Mouse (Mus musculus): ENCODE data around the gene Ccl8. TPM values are rescaled to one million over a fixed set of nuclear protein-coding genes. Genes with fewer than 3 reads are reported as not detected.
A peak's percentile ranks its signal among the peaks of the same experiment; 100 is the strongest.

The Ccl8 gene
- total RNA-seq (2021) (1 to 10 TPM in 1 of 2 experiments, under 1 TPM in 1; 0.82 to 1.3 TPM), polyA plus RNA-seq (2012; rRNA removed) (1.6 and 1.9 TPM in 2 replicates)
- long read RNA-seq = 0 reads

DNA sequence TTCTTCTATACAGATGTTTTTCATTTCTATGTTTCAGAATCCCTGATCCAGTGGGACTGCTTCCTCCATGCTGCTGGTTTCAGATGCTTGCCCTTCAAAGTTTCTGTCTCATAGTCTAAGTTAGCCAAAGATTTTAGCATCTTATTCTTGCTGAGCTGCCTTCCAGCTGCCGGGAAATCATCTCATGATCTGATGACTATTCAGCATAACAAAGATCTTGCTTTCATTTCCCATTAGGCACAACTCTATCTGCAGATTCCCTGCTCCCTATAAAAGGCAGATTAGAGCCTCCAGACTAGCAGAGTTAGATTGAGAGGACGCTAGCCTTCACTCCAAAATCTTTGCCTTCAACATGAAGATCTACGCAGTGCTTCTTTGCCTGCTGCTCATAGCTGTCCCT is at the start of gene Ccl8:
Gene Ccl8 (plus strand): TSS at position 301 of the 400 bp plus-strand sequence.
- H3K4me3 ChIP-seq = no peak within 1 kb of the TSS
- H3K79me2 ChIP-seq (replicated peaks; ENCODE audit: control insufficient read depth, insufficient read depth, low read length) = no peaks in the 10 kb centered on the region
- TF ChIP-seq EP300 (IDR thresholded peaks at IDR 0.05; ENCODE audit: insufficient read depth, low read depth, low read length) = no peak
- no peak for TF ChIP-seq CTCF (IDR thresholded peaks at IDR 0.05)
- TF ChIP-seq POLR2A (IDR thresholded peaks at IDR 0.05; ENCODE audit: insufficient read depth, low read depth, low read length) = no peak
- H3K27ac ChIP-seq = no peak within 1 kb of the TSS
- no peak for DNase-seq
- 67% methylated on average over 3 of the region's 3 CpGs for WGBS
- H3K27me3 ChIP-seq (ENCODE audit: control insufficient read depth, insufficient read depth, low read length) = no peaks in the 10 kb centered on the region
- no peaks in the 10 kb centered on the region; the same call in 1 of the 2 replicates for H3K4me1 ChIP-seq (ENCODE audit: control insufficient read depth, insufficient read depth, low read length)
- H3K36me3 ChIP-seq (ENCODE audit: control insufficient read depth, insufficient read depth, low read length) = no peaks in the 10 kb centered on the region
- intact Hi-C loops (cut with DNase I) = no loop called here
- no peak within 1 kb of the TSS for H3K9ac ChIP-seq (ENCODE audit: low read depth, low read length)

DNA sequence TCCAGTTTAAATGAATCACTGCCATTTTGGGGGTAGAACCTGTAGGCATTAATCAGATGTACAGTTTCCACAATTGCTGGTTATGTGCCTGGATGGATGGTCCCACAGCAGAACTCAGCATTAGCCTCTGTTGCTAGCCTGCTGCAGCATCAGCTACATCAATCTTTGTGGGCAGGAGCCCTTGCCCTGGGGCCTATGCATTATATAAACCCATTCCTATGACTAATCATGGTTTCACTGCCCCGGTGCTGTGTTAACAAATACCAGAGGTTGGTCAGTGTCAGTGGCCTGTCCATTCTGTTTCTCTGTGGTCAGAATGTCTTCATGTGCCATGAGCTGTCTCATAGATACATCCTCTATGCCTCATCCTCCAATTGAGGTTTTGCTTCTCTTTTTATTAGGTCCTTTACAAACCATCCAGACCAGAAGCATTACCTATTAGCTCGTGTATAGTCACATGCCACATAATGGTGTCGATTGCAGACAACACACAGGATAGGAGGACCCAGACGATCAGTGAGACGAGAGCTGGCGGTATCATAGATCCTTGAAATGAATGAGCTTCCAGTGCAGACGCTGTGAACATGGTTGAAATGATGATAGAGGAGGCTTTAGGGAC is 47.9 kb upstream of the Ccl8 start:
- 75% methylated on average over 7 of the region's 7 CpGs for WGBS
- Histone ChIP-seq H3K36me3 (ENCODE audit: control insufficient read depth, insufficient read depth, low read length) (no peaks in the 10 kb centered on the region), H3K9ac (ENCODE audit: low read depth, low read length) (no peak overlapping the region), H3K4me1 (ENCODE audit: control insufficient read depth, insufficient read depth, low read length) (peaks cover 3% of the 10 kb centered on the region; the same call in 1 of the 2 replicates), H3K27ac (no peak overlapping the region), H3K4me3 (no peak overlapping the region), H3K79me2 (replicated peaks; ENCODE audit: control insufficient read depth, insufficient read depth, low read length) (no peaks in the 10 kb centered on the region), H3K27me3 (ENCODE audit: control insufficient read depth, insufficient read depth, low read length) (no peaks in the 10 kb centered on the region)
- TF ChIP-seq CTCF (IDR thresholded peaks at IDR 0.05) (no peak), POLR2A (IDR thresholded peaks at IDR 0.05; ENCODE audit: insufficient read depth, low read depth, low read length) (no peak), EP300 (IDR thresholded peaks at IDR 0.05; ENCODE audit: insufficient read depth, low read depth, low read length) (no peak)
- DNase-seq = no peak
- intact Hi-C loops (cut with DNase I) = no loop called here

DNA sequence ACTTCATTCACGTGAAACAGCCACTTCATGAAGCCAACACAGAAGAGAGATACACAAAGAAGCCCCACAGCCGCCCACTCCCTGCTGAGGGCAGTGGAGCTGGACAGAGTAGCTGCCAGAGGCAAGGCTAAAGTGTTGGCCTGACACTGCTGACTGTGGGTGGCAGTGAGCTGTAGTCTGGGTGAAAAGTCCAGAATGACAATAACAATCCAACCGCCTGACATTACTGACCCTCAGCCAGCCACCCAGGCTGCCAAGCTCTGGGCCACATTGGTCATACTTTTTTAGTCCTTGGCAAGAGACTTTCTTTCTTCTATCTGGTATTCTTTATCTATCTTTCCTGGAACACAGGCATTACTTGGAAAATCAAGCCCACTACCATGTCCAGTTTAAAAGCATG is 43.9 kb upstream of the Ccl8 start:
- Histone ChIP-seq H3K4me3 (no peak overlapping the region), H3K9ac (ENCODE audit: low read depth, low read length) (no peak overlapping the region), H3K79me2 (replicated peaks; ENCODE audit: control insufficient read depth, insufficient read depth, low read length) (no peaks in the 10 kb centered on the region), H3K4me1 (ENCODE audit: control insufficient read depth, insufficient read depth, low read length) (no peaks in the 10 kb centered on the region), H3K27me3 (ENCODE audit: control insufficient read depth, insufficient read depth, low read length) (no peaks in the 10 kb centered on the region), H3K27ac (no peak overlapping the region), H3K36me3 (ENCODE audit: control insufficient read depth, insufficient read depth, low read length) (no peaks in the 10 kb centered on the region)
- 67% methylated on average over 3 of the region's 3 CpGs for WGBS
- peak in 1 of 2 experiments; percentile 24 for DNase-seq
- intact Hi-C loops (cut with DNase I) = no loop called here
- TF ChIP-seq POLR2A (IDR thresholded peaks at IDR 0.05; ENCODE audit: insufficient read depth, low read depth, low read length) (no peak), EP300 (IDR thresholded peaks at IDR 0.05; ENCODE audit: insufficient read depth, low read depth, low read length) (no peak), CTCF (IDR thresholded peaks at IDR 0.05) (no peak)

DNA sequence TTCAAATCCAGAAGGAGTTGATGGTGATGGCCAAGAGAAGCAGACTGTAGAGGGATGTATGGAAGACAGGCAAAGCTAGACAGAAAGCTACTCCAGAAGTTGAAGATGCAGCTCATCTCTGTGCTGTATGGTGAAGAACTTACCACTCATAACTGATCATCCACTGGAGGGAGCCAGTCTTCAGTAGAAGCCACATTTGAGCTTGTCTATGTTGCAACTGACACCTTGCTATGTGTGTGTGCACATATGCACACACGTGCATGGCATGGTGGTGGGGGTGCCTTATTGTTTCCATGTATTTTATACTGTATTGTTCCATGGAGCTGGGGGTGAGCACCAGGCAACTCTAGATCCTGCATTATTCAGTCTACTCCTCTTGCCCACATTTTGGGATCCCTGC is 42.6 kb upstream of the Ccl8 start:
- Histone ChIP-seq H3K4me1 (ENCODE audit: control insufficient read depth, insufficient read depth, low read length) (no peaks in the 10 kb centered on the region), H3K4me3 (no peak overlapping the region), H3K27me3 (ENCODE audit: control insufficient read depth, insufficient read depth, low read length) (no peaks in the 10 kb centered on the region), H3K9ac (ENCODE audit: low read depth, low read length) (no peak overlapping the region), H3K36me3 (ENCODE audit: control insufficient read depth, insufficient read depth, low read length) (no peaks in the 10 kb centered on the region), H3K79me2 (replicated peaks; ENCODE audit: control insufficient read depth, insufficient read depth, low read length) (no peaks in the 10 kb centered on the region), H3K27ac (no peak overlapping the region)
- DNase-seq = no peak
- peak; percentile 14; the same call in 1 of the 2 replicates for TF ChIP-seq CTCF (IDR thresholded peaks at IDR 0.05)
- no peak for TF ChIP-seq EP300 (IDR thresholded peaks at IDR 0.05; ENCODE audit: insufficient read depth, low read depth, low read length)
- TF ChIP-seq POLR2A (IDR thresholded peaks at IDR 0.05; ENCODE audit: insufficient read depth, low read depth, low read length) = no peak
- WGBS = 86% methylated on average over 1 of the region's 1 CpGs
- intact Hi-C loops (cut with DNase I) = no loop called here

DNA sequence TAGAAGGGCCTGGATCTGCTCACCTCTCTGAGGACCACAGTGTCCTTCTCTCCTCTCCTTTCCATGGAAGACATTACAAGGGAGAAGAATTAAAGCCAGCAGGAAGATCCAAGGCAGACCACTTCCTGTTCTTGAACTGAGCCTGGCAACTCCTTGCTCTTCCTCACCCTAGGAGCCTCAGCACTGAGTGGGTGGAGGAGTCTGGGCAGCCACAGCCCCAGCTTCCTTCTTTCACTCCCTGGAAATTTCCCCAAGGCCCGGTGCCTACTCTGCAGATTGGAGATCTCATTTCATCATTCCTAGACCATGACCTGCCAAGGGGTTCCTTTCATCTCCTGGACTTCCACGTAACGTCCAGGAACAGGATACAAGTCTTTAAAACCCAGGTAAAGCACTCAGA is 42.0 kb upstream of the Ccl8 start:
- Histone ChIP-seq H3K27me3 (ENCODE audit: control insufficient read depth, insufficient read depth, low read length) (no peaks in the 10 kb centered on the region), H3K4me3 (no peak overlapping the region), H3K27ac (no peak overlapping the region), H3K36me3 (ENCODE audit: control insufficient read depth, insufficient read depth, low read length) (no peaks in the 10 kb centered on the region), H3K4me1 (ENCODE audit: control insufficient read depth, insufficient read depth, low read length) (no peaks in the 10 kb centered on the region), H3K9ac (ENCODE audit: low read depth, low read length) (no peak overlapping the region), H3K79me2 (replicated peaks; ENCODE audit: control insufficient read depth, insufficient read depth, low read length) (no peaks in the 10 kb centered on the region)
- TF ChIP-seq POLR2A (IDR thresholded peaks at IDR 0.05; ENCODE audit: insufficient read depth, low read depth, low read length) (no peak), EP300 (IDR thresholded peaks at IDR 0.05; ENCODE audit: insufficient read depth, low read depth, low read length) (no peak), CTCF (IDR thresholded peaks at IDR 0.05) (no peak)
- intact Hi-C loops (cut with DNase I) = no loop called here
- 47% methylated on average over 3 of the region's 3 CpGs for WGBS
- DNase-seq = no peak

DNA sequence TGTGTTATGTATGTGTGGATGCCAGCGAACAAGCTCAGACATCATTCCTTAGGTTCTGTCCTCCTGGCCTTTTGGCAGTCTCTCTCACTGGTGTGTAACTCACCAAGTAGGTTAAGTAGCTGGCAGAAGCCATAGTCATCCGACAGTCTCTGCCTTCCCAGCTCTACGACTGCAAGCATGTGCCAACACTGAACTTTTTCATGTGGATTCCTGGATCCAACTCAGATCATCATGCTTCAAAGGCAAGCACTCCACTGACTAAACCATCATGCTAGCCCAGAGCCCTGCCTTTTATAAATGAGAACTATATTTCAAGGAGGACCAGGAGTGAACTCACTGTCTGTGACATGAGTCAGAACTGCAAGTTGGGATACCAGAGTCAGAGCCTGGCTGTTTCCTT is 41.3 kb upstream of the Ccl8 start:
- intact Hi-C loops (cut with DNase I) = no loop called here
- Histone ChIP-seq H3K79me2 (replicated peaks; ENCODE audit: control insufficient read depth, insufficient read depth, low read length) (no peaks in the 10 kb centered on the region), H3K27me3 (ENCODE audit: control insufficient read depth, insufficient read depth, low read length) (no peaks in the 10 kb centered on the region), H3K36me3 (ENCODE audit: control insufficient read depth, insufficient read depth, low read length) (no peaks in the 10 kb centered on the region), H3K4me3 (no peak overlapping the region), H3K27ac (no peak overlapping the region), H3K9ac (ENCODE audit: low read depth, low read length) (no peak overlapping the region), H3K4me1 (ENCODE audit: control insufficient read depth, insufficient read depth, low read length) (no peaks in the 10 kb centered on the region)
- TF ChIP-seq EP300 (IDR thresholded peaks at IDR 0.05; ENCODE audit: insufficient read depth, low read depth, low read length) = no peak
- no peak for TF ChIP-seq POLR2A (IDR thresholded peaks at IDR 0.05; ENCODE audit: insufficient read depth, low read depth, low read length)
- TF ChIP-seq CTCF (IDR thresholded peaks at IDR 0.05) = no peak
- DNase-seq = no peak
- WGBS = 82% methylated on average over 3 of the region's 3 CpGs
